Mouse (Mus musculus): ENCODE data around the gene Wwox. TPM values are rescaled to one million over a fixed set of nuclear protein-coding genes. Genes with fewer than 3 reads are reported as not detected.
A peak's percentile ranks its signal among the peaks of the same experiment; 100 is the strongest.

Gene Wwox
- polyA plus RNA-seq (2015; fragmentation: Nextera tagmentation; extraction: Ambion mirVana) = 15.9 and 16.0 TPM in 2 replicates

GRCm38 (mm10) chr8:114439334-114440204 is at the start of gene Wwox:
Gene Wwox, plus strand, starts transcription at chr8:114439655.
- Histone ChIP-seq H3K27me3 (no peaks in the 10 kb centered on the region), H3K27ac (peak within 1 kb of the TSS; percentile 94), H3K9ac (peak within 1 kb of the TSS; percentile 72), H3K9me3 (replicated peaks) (no peaks in the 10 kb centered on the region), H3K36me3 (no peaks in the 10 kb centered on the region), H3K4me3 (replicated peaks) (peak within 1 kb of the TSS; percentile 86), H3K4me2 (peak within 1 kb of the TSS; percentile 92), H3K4me1 (peaks cover 14% of the 10 kb centered on the region)
- ATAC-seq (replicated peaks; ENCODE audit: low FRiP score) = peak; percentile 98
- WGBS = under 1% methylated on average over 53 of the region's 54 CpGs

- Histone ChIP-seq H3K4me3 (replicated peaks) (no peak overlapping the region), H3K36me3 (no peaks in the 10 kb centered on the region), H3K9ac (no peak overlapping the region), H3K4me1 (no peaks in the 10 kb centered on the region), H3K4me2 (no peak overlapping the region), H3K9me3 (replicated peaks) (no peaks in the 10 kb centered on the region), H3K27me3 (no peaks in the 10 kb centered on the region), H3K27ac (no peak overlapping the region)
- no peak for ATAC-seq (replicated peaks; ENCODE audit: low FRiP score)
- WGBS = 64% methylated on average over 12 of the region's 13 CpGs
These were observed 48.8 kb upstream of the Wwox start for GRCm38 (mm10) chr8:114390465-114391254.

- Histone ChIP-seq H3K9me3 (replicated peaks) (no peaks in the 10 kb centered on the region), H3K27ac (no peak overlapping the region), H3K36me3 (no peaks in the 10 kb centered on the region), H3K4me3 (replicated peaks) (no peak overlapping the region), H3K4me1 (no peaks in the 10 kb centered on the region), H3K9ac (no peak overlapping the region), H3K4me2 (no peak overlapping the region), H3K27me3 (no peaks in the 10 kb centered on the region)
- ATAC-seq (replicated peaks; ENCODE audit: low FRiP score) = no peak
- WGBS = 85% methylated on average over 5 of the region's 5 CpGs
These were observed 41.1 kb upstream of the Wwox start for GRCm38 (mm10) chr8:114398326-114398725.

GRCm38 (mm10) chr8:114399273-114399672 is 40.2 kb upstream of the Wwox start:
- Histone ChIP-seq H3K9ac (no peak overlapping the region), H3K36me3 (no peaks in the 10 kb centered on the region), H3K4me2 (no peak overlapping the region), H3K27me3 (no peaks in the 10 kb centered on the region), H3K4me3 (replicated peaks) (no peak overlapping the region), H3K27ac (no peak overlapping the region), H3K4me1 (no peaks in the 10 kb centered on the region), H3K9me3 (replicated peaks) (no peaks in the 10 kb centered on the region)
- no peak for ATAC-seq (replicated peaks; ENCODE audit: low FRiP score)
- WGBS = 96% methylated on average over 5 of the region's 5 CpGs

GRCm38 (mm10) chr8:114401679-114402078 is 37.8 kb upstream of the Wwox start:
- Histone ChIP-seq H3K4me1 (no peaks in the 10 kb centered on the region), H3K27me3 (no peaks in the 10 kb centered on the region), H3K27ac (no peak overlapping the region), H3K4me3 (replicated peaks) (no peak overlapping the region), H3K9me3 (replicated peaks) (no peaks in the 10 kb centered on the region), H3K4me2 (no peak overlapping the region), H3K36me3 (no peaks in the 10 kb centered on the region), H3K9ac (no peak overlapping the region)
- WGBS = 66% methylated on average over 7 of the region's 7 CpGs
- no peak for ATAC-seq (replicated peaks; ENCODE audit: low FRiP score)

- H3K4me2 ChIP-seq = no peak overlapping the region
- no peaks in the 10 kb centered on the region for H3K36me3 ChIP-seq
- no peaks in the 10 kb centered on the region for H3K27me3 ChIP-seq
- WGBS = 74% methylated on average over 3 of the region's 3 CpGs
- H3K4me3 ChIP-seq (replicated peaks) = no peak overlapping the region
- H3K9me3 ChIP-seq (replicated peaks) = no peaks in the 10 kb centered on the region
- no peak overlapping the region for H3K27ac ChIP-seq
- no peak overlapping the region for H3K9ac ChIP-seq
- H3K4me1 ChIP-seq = no peaks in the 10 kb centered on the region
- no peak for ATAC-seq (replicated peaks; ENCODE audit: low FRiP score)
These were observed 28.0 kb upstream of the Wwox start for GRCm38 (mm10) chr8:114411421-114411820.

GRCm38 (mm10) chr8:114417786-114418185 is 21.7 kb upstream of the Wwox start, which contains the start of gene Clec3a:
Gene Clec3a, plus strand, starts transcription at chr8:114418086.
- H3K4me1 ChIP-seq = no peaks in the 10 kb centered on the region
- H3K9me3 ChIP-seq (replicated peaks) = no peaks in the 10 kb centered on the region
- no peak within 1 kb of the TSS for H3K4me3 ChIP-seq (replicated peaks)
- no peak within 1 kb of the TSS for H3K27ac ChIP-seq
- no peak within 1 kb of the TSS for H3K9ac ChIP-seq
- WGBS = 74% methylated on average over 8 of the region's 8 CpGs
- no peaks in the 10 kb centered on the region for H3K36me3 ChIP-seq
- no peak within 1 kb of the TSS for H3K4me2 ChIP-seq
- ATAC-seq (replicated peaks; ENCODE audit: low FRiP score) = no peak
- no peaks in the 10 kb centered on the region for H3K27me3 ChIP-seq

GRCm38 (mm10) chr8:114418486-114418885 is 21.0 kb upstream of the Wwox start:
- no peak overlapping the region for H3K27ac ChIP-seq

GRCm38 (mm10) chr8:114418904-114419303 is 20.6 kb upstream of the Wwox start:
- Histone ChIP-seq H3K36me3 (no peaks in the 10 kb centered on the region), H3K27ac (no peak overlapping the region), H3K4me3 (replicated peaks) (no peak overlapping the region), H3K4me2 (no peak overlapping the region), H3K9ac (no peak overlapping the region), H3K4me1 (no peaks in the 10 kb centered on the region), H3K9me3 (replicated peaks) (no peaks in the 10 kb centered on the region), H3K27me3 (no peaks in the 10 kb centered on the region)
- WGBS = 24% methylated on average over 6 of the region's 6 CpGs
- no peak for ATAC-seq (replicated peaks; ENCODE audit: low FRiP score)

More at GRCm38 (mm10) chr8:114418486-114418885, 21.0 kb upstream of the Wwox start:
- H3K9me3 ChIP-seq (replicated peaks) = no peaks in the 10 kb centered on the region
- no peak for ATAC-seq (replicated peaks; ENCODE audit: low FRiP score)
- H3K9ac ChIP-seq = no peak overlapping the region
- WGBS = 81% methylated on average over 5 of the region's 5 CpGs
- H3K4me2 ChIP-seq = no peak overlapping the region
- H3K27me3 ChIP-seq = no peaks in the 10 kb centered on the region
- H3K4me1 ChIP-seq = no peaks in the 10 kb centered on the region
- H3K4me3 ChIP-seq (replicated peaks) = no peak overlapping the region
- H3K36me3 ChIP-seq = no peaks in the 10 kb centered on the region

- no peak overlapping the region for H3K4me3 ChIP-seq (replicated peaks)
- H3K4me1 ChIP-seq = no peaks in the 10 kb centered on the region
- no peak overlapping the region for H3K4me2 ChIP-seq
- ATAC-seq (replicated peaks; ENCODE audit: low FRiP score) = no peak
- H3K27me3 ChIP-seq = no peaks in the 10 kb centered on the region
- H3K9me3 ChIP-seq (replicated peaks) = no peaks in the 10 kb centered on the region
- no peak overlapping the region for H3K9ac ChIP-seq
- no peaks in the 10 kb centered on the region for H3K36me3 ChIP-seq
- H3K27ac ChIP-seq = no peak overlapping the region
- 71% methylated on average over 4 of the region's 4 CpGs for WGBS
These were observed 17.9 kb upstream of the Wwox start for GRCm38 (mm10) chr8:114421544-114421943.

GRCm38 (mm10) chr8:114438236-114438635 is 1.2 kb upstream of the Wwox start:
- 9% methylated on average over 6 of the region's 6 CpGs for WGBS
- no peak for ATAC-seq (replicated peaks; ENCODE audit: low FRiP score)
- H3K4me3 ChIP-seq (replicated peaks) = no peak overlapping the region
- no peaks in the 10 kb centered on the region for H3K27me3 ChIP-seq
- H3K9me3 ChIP-seq (replicated peaks) = no peaks in the 10 kb centered on the region
- H3K4me2 ChIP-seq = no peak overlapping the region
- no peaks in the 10 kb centered on the region for H3K36me3 ChIP-seq
- no peak overlapping the region for H3K9ac ChIP-seq
- H3K4me1 ChIP-seq = peaks cover 14% of the 10 kb centered on the region
- H3K27ac ChIP-seq = no peak overlapping the region

- H3K27ac ChIP-seq = peak overlapping the region; percentile 94
These were observed 742 bp downstream of the Wwox start for GRCm38 (mm10) chr8:114440205-114440589.

More at GRCm38 (mm10) chr8:114440205-114440589, 742 bp downstream of the Wwox start:
- Histone ChIP-seq H3K27me3 (no peaks in the 10 kb centered on the region), H3K4me2 (peak overlapping the region; percentile 92), H3K9me3 (replicated peaks) (no peaks in the 10 kb centered on the region), H3K9ac (peak overlapping the region; percentile 72), H3K4me3 (replicated peaks) (peak overlapping the region; percentile 86), H3K4me1 (peaks cover 14% of the 10 kb centered on the region), H3K36me3 (no peaks in the 10 kb centered on the region)
- WGBS = 18% methylated on average over 5 of the region's 5 CpGs
- ATAC-seq (replicated peaks; ENCODE audit: low FRiP score) = peak; percentile 19; the same call in 1 of the 2 replicates
